Mouse (Mus musculus) heart, adult 9 months (tissue): ENCODE results near the gene Fbxl2.

ENCODE experiments used
- DNase-seq, 2 experiments: peaks; one replicate each; pipeline ENCODE4 v3.0.0; 2022; ENCODE audit warnings: low spot score in 2 of 2

The Fbxl2 gene

DNA sequence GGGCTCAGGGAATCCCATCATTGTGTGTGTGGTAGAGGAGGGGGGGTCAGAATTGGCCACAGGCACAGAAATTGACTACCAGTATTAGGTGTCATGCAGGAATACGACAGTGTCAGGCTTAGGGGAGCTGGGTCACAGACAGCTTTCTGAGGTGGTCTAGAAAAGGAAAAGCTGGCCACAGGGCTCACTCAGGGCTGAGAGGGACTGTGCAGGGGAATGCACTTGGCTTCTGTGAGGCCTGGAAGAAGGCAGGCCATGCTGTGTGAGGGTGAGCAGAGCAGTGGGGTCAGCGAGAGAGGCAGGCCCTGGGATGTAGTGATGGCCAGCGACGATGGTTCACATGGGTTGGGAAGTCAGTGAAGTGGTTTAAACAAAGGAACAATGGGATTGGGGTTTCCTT is 72.1 kb downstream of the Fbxl2 start:
- DNase-seq = no peak

DNA sequence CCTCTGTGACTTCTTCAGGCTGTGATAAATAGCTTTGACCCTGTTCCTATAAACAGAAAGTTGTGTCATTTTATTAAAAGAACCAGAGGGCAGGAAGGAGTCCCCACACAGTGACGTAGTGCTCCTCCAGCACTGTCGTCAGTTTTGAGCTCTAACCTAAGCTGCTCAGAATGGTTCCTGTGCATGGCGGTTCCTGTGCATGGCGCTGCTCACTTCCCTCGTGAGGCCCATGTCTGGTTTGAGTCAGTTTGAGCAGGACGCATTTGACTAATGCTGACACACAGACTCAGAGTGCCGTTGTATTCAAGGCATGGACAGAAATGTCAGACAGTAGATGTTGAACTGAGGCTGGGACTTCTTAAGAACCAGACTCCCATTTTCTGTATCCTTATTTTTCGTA is 74.4 kb downstream of the Fbxl2 start:
- no peak for DNase-seq

DNA sequence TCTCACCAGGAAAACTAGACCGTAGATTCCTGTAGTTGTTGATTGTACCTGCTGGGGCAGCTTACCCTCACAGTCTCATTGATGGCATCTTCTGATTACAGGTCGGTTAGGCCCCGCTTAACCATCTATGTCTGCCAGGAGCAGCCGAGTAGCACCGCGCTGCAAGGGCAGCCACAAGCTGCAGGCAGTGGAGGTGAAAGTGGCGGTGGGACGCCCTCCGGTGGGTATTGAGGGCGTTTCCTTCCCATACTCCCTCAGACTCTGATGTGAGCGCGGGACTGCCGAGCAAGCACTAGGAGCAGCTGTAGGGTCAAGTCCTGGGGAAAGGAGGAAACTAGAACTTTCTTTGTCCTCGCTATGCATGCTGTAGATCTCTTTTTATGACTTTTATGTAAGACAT is 76.0 kb downstream of the Fbxl2 start:
- no peak for DNase-seq

DNA sequence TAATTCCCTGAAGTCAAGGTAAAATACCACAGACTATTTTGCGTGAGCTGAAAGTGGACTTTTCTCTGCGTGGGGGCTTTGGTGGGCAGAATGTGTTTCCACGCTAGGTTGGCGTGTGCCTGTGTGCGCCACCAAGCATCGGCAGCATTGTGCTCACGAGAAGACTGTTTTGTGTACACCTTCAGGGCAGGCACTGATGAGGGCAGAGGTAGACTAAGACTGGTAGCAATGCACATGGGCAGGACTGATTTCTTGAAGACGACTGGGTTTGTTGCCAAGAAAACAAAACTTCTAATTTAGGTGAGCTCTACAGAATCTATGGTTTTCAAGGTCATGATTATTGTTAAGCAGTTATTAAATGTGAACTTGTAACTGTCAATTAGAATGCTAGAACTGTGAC is 76.6 kb downstream of the Fbxl2 start:
- no peak for DNase-seq

GRCm38 (mm10) chr9:113968967-113969366 is 77.0 kb downstream of the Fbxl2 start:
- no peak for DNase-seq

DNA sequence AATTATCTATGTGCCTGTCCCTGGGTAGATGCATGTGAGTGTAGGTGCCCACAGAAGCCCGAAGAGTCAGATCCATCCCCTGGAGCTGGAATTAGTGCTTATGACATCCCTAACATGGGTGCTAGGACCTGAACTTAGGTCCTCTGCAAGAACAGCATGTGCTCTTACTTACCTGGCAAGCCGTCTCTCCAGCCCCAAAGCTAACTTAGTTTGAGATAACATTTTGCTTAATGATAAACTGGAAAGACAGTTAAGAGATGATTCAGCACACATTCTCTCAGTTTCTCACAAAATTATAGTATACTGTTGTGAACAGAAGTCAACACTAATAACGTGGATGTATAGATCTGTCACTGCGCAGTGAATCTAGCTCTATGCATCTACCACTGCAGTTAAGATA is 79.2 kb downstream of the Fbxl2 start:
- DNase-seq = no peak

DNA sequence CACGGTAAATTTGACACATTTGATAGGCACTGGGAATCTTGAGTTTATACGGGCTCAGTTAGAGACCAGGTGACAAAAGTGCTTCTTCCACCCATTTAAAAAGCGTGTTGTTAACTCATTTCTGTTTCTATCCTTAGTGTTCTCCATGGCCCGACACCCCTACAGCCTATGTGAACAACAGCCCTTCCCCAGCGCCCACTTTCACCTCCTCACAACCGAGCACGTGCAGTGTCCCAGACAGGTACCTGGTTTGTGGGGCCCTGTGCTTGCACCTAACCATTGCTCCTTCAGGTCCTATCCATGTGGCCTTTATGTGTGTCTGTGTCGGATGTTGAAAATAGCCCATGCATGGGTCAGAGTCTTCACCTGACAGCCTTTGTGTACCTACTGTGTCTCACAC is 81.6 kb downstream of the Fbxl2 start:
- DNase-seq = no peak

DNA sequence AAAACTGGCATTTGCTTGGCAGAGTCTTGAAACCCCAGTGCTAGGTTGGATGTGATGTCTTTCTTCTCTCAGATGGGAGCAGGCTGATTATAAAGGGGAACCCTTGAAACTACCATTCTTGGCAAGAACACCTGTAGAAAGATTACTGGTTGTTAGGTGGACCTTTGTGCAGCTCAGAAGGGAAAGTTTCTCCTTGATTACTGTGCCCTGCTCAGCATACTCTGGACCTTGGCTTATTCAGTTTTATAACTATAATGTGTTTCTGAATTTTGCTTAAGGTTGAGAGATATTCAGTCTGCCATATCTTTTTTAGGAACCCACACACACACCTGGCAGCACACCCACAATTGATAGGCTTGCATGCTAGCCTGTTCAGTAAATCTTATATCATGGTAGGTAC is 82.3 kb downstream of the Fbxl2 start:
- no peak for DNase-seq

- DNase-seq = no peak
Observed at GRCm38 (mm10) chr9:113957777-113958176, 88.2 kb downstream of the Fbxl2 start.

- no peak for DNase-seq
Observed at GRCm38 (mm10) chr9:113947216-113947615, 98.8 kb downstream of the Fbxl2 start.

DNA sequence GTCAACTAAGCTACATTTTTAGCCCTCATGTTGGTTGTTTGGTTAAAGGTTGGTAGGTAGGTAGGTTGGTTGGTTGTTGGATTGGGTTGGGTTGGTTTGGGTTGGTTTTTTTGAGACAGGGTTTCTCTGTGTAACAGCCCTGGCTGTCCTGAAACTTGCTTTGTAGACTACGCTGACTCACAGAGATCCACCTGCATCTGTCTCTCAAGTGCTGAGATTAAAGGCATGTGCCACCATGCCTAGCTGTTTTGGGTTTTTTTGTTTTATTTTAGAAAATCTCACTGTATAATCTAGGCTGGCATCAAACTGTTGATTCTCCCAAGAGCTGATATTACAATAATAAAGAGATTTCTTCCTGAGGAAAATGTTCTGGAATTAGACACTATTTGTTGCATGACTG is 102.6 kb downstream of the Fbxl2 start:
- DNase-seq = no peak

- DNase-seq = no peak
Observed at GRCm38 (mm10) chr9:113941103-113941805, 104.7 kb downstream of the Fbxl2 start.

DNA sequence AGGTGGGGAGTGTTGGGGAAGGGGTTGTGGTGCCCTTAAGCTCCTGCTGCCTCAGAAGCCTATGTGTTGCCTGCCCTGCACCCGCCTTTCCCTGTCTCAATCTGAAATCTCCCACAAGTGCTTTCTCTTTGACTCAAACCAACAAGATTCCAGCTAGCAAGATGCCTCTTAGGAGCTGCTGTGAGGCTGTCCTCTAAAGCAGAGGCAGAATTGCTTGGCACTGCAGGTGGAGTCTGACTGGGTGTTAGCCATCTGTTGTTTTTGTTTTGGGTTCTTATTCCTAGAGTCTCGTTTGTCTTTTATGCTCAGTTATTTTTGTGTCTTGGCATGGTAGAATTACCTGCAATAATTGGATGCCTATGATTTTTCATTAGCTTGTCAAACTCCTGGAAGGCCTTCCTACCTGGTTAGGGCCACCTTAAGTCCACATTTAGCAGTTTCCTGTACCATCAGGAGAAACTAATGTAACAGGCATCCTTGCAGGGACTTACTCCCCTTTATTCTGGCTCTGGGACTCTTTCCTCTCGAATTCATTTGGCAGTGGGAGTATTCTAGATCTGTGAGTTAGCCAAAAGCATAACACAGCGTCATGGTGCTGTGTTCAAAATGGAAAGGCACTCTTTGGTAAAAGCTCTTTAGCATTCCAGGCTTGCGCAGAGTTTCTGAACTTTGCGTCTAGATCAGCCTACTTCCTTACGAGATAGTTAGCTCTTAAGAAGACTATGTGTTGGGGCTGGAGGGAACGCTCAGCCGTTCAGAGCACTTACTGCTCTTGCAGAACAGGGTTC is 106.7 kb downstream of the Fbxl2 start:
- DNase-seq = no peak

GRCm38 (mm10) chr9:113935638-113936037 is 110.4 kb downstream of the Fbxl2 start:
- no peak for DNase-seq

- DNase-seq = peak in 1 of 2 experiments; percentile 13
Observed at GRCm38 (mm10) chr9:113932501-113932900, 113.5 kb downstream of the Fbxl2 start.

GRCm38 (mm10) chr9:113932100-113932470 is 113.9 kb downstream of the Fbxl2 start:
- peak; percentile 19 to 26 for DNase-seq

- peak; percentile 11 to 35 for DNase-seq
Observed at GRCm38 (mm10) chr9:113931375-113932099, 114.5 kb downstream of the Fbxl2 start.

- peak; percentile 98 to 99 for DNase-seq
Observed at GRCm38 (mm10) chr9:113930534-113931374, 115.2 kb downstream of the Fbxl2 start, which contains the start of gene Ubp1. TSS of gene Ubp1 (plus strand) at chr9:113930934.

DNA sequence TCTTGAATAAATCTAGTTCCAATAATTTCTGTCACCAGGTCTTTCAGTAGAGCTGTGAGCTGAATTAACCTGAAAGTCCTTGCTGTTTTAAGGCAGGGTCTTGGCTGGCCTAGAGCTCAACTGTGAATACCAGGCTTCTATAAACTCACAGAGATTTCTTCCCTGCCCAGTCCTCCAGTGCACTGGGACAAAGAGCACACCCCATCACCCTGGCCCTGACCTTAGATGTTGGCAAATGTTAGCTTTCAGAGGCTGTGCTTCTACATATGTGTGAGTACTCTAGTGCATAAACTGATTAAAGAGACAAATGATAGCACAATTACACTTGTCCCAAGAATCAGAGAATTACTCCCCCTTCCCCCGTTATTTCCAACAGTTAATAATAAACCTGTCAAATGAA is 116.3 kb downstream of the Fbxl2 start:
- DNase-seq = no peak

DNA sequence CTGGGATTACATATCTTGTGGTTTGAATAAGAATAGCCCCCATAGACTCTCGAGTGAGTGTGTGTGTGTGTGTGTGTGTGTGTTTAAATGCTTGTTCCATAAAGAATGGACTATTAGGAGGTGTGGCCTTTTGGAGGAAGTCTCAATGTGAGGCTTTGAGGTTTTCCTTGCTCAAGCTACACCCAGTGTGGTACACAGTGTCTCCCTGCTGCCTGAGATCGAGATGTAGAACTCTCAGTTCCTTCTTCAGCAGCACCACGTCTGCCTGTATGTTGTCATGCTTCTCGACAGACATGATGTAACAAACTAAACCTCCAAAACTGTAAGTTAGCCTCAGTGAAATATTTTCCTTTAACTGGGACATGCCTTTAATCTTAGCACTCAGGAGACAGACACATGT is 117.4 kb downstream of the Fbxl2 start:
- peak; percentile 8 to 24 for DNase-seq

- no peak for DNase-seq
Observed at GRCm38 (mm10) chr9:113924883-113925282, 121.1 kb downstream of the Fbxl2 start.

DNA sequence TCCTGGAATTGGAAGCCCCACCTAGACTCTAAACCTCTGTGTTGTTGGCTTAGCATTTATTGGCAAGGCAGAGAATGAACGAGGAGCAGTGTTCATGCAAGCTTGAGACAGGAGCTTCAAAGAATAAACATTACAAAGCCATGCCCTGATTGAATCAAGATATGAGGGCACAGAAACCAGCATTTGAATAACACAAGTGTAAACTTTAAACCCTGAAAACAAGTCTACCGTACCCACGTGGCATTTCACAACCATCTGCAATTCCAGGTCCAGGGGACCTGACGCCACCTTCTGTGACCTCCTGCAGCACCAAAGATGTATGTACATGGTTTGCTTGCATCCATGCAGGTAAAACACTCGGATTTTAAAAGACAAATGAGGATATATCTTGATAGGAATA is 123.3 kb downstream of the Fbxl2 start:
- no peak for DNase-seq
